Mouse (Mus musculus) lung, postnatal 0 days (tissue): Measurements from ENCODE around the gene Caml. TPM values are rescaled to one million over a fixed set of nuclear protein-coding genes. Genes with fewer than 3 reads are reported as not detected.
"Not testable (repeated sequence)": the region's sequence is repeated elsewhere in the genome, so short reads cannot be mapped to it uniquely, and the experiment has no call there.

Experiments used
- ATAC-seq: fragments of 200-750 bp; cut with Nextera tagmentation; 2 replicates; pipeline ENCODE4 v1.8.0; 2017; ENCODE audit warnings: moderate library complexity
- DNase-seq: peaks from one replicate; pipeline ENCODE4 v3.0.0-alpha.2; 2016; ENCODE audit warnings: low spot score
- H3K27ac ChIP-seq: fragments of 300-500 bp; sonication (generic); 2 replicates; pipeline ENCODE4 v1.5.1; 2014; ENCODE audit warnings: antibody characterized with exemption, mild to moderate bottlenecking, low read length, mixed read lengths
- H3K27me3 ChIP-seq: fragments of 300-500 bp; sonication (generic); replicated peaks from 2 replicates; pipeline ENCODE4 v1.6.1; 2014; ENCODE audit warnings: low read length, mixed read lengths; ENCODE audit not compliant: insufficient read depth
- H3K36me3 ChIP-seq: fragments of 300-500 bp; sonication (generic); 2 replicates; pipeline ENCODE4 v1.6.1; 2014; ENCODE audit warnings: low read length, mixed read lengths; ENCODE audit not compliant: insufficient read depth
- H3K4me1 ChIP-seq: fragments of 300-500 bp; sonication (generic); 2 replicates; pipeline ENCODE4 v1.6.1; 2014; ENCODE audit warnings: antibody characterized with exemption, low read depth, low read length, mixed read lengths; ENCODE audit not compliant: insufficient read depth
- H3K4me2 ChIP-seq: fragments of 300-500 bp; sonication (generic); replicated peaks from 2 replicates; pipeline ENCODE4 v1.6.1; 2014; ENCODE audit warnings: low read depth, mild to moderate bottlenecking, low read length, moderate library complexity, mixed read lengths
- H3K4me3 ChIP-seq: fragments of 300-500 bp; sonication (generic); 2 replicates; pipeline ENCODE4 v1.5.1; 2014; ENCODE audit warnings: low read depth, low read length
- H3K9ac ChIP-seq: fragments of 300-500 bp; sonication (generic); replicated peaks from 2 replicates; pipeline ENCODE4 v1.6.1; 2014; ENCODE audit warnings: low read depth, mild to moderate bottlenecking
- H3K9me3 ChIP-seq: fragments of 300-500 bp; sonication (generic); 2 replicates; pipeline ENCODE4 v1.6.1; 2016; ENCODE audit warnings: low read length, mixed read lengths
- CTCF ChIP-seq: IDR thresholded peaks from 2 replicates; pipeline ENCODE4 v1.5.1; 2016; ENCODE audit warnings: antibody characterized with exemption, mild to moderate bottlenecking
- EP300 ChIP-seq: IDR thresholded peaks from 2 replicates; pipeline ENCODE4 v1.6.1; 2016; ENCODE audit warnings: antibody characterized with exemption, mild to moderate bottlenecking, control low read depth
- WGBS: fragments of 180-500 bp; shearing (Covaris S2); extraction: QIAGEN DNeasy Blood & Tissue Kit; methylation state at CpG from one replicate; pipeline ENCODE4 v1.1.7; 2014; 5-methylcytosine and 5-hydroxymethylcytosine counted together
- polyA plus RNA-seq: library from polyadenylated mRNA; unstranded; fragments of >200 nt; fragmentation: Nextera tagmentation; extraction: Ambion mirVana; gene quantifications from 2 replicates; pipeline ENCODE4 v1.2.1, GENCODE M21; 2015

The Caml gene
- polyA plus RNA-seq, result 47.4 and 50.4 TPM in 2 replicates

DNA sequence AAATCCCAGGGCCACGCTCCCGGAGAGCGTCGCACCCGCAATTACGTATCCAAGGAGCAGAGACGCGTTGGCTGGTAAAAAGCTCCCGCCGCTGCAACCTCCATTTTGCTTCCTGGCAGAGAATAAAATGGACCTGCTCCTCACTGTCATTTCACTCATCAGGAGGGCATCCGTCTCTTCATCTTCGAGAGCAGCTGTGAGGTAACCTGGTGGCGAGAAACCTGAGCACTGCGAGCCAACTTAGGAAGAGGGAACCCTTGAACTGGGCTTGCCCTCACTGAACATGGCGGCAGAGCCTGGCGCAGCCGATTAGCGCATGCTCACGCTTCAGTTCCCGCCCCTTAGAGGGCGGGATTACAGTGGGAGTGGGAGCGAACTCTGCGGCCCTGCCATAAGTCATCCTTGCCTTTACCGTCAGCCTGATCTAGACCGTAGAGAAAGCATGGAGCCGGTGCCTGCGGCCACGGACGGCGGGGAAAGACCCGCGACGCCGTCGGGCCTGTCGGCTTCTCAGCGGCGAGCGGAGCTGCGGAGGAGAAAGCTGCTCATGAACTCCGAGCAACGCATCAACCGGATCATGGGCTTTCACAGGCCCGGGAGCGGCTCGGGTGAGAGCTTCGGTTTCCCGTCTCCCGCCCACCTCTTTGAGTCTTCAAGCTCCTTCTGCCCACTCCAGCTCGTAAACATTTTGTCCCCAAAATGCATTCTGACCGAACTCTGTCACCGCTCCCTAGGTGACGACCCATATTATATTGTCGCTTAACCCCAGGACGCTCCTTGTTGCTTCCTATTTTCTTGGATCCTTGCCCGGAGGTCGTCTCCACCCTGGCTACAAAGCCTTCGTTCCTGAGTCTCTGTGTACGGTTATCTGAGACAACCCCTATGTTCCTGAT lies at the start of gene Caml:
Gene Caml, plus strand, starts transcription at position 357 of the 893 bp plus-strand sequence.
- peak; percentile 25; the same call in 1 of the 2 replicates for TF ChIP-seq CTCF
- peak; percentile 39; the same call in 1 of the 2 replicates for TF ChIP-seq EP300
- Histone ChIP-seq H3K9ac (peak within 1 kb of the TSS; percentile 69), H3K4me3 (peak within 1 kb of the TSS; percentile 84), H3K27ac (peak within 1 kb of the TSS; percentile 76), H3K9me3 (no peaks in the 10 kb centered on the region), H3K4me2 (peak within 1 kb of the TSS; percentile 63), H3K27me3 (no peaks in the 10 kb centered on the region), H3K4me1 (peaks cover 5% of the 10 kb centered on the region; the same call in 1 of the 2 replicates), H3K36me3 (peaks cover 3% of the 10 kb centered on the region; the same call in 1 of the 2 replicates)
- ATAC-seq (peak; percentile 99), DNase-seq (peak; percentile 96)
- 0% methylated on average over 54 of the region's 59 CpGs for WGBS

DNA sequence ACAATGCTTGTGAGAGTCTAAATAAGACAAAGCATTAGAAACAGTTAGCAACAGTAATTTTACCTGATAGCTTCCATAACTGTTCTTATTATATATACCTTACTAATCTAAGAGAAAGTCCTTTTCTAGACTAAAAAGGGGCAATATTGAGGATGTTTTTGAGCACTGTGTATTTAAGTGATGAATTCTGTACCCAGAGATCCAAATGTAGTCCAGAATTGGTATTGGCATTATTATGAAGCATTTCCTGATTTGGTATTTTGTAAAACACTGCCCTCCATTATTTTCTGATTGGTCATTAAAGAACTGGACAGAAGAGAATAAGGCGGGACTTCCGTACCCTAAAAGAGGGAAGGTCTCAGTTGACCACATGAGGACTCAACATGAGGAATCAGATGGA lies 49.4 kb upstream of the Caml start, which contains the start of gene Tmed9:
Gene Tmed9, plus strand, starts transcription at position 301 of the 400 bp plus-strand sequence.
- Histone ChIP-seq H3K9me3 (no peaks in the 10 kb centered on the region), H3K4me2 (no peak within 1 kb of the TSS), H3K27me3 (no peaks in the 10 kb centered on the region), H3K4me3 (no peak within 1 kb of the TSS), H3K36me3 (no peaks in the 10 kb centered on the region), H3K9ac (no peak within 1 kb of the TSS), H3K4me1 (peaks cover 9% of the 10 kb centered on the region; the same call in 1 of the 2 replicates), H3K27ac (no peak within 1 kb of the TSS)
- DNase-seq (no peak), ATAC-seq (no peak)
- no peak for TF ChIP-seq CTCF
- no peak for TF ChIP-seq EP300
- WGBS, result 100% methylated on average over 2 of the region's 2 CpGs

DNA sequence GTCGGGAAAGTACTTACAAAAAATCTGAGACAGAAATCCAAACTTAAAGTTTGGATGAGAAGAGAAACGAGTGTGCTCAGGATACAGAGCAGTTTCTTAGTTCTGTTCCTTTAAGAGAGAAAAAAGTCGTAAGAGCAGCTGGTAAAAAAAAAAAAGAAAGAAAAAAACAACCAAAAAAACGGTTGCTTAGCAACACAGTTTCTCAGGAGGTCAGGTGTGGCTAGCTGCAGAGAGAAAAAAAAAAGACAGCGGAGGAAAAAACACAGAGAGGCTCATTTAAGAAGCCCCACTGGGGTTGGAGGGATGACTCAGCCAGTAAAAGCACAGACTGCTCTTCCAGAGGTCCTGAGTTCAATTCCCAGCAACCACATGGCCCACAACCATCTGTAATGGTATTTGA lies 48.5 kb upstream of the Caml start:
- Histone ChIP-seq H3K4me3 (no peak overlapping the region), H3K36me3 (no peaks in the 10 kb centered on the region), H3K27ac (no peak overlapping the region), H3K27me3 (no peaks in the 10 kb centered on the region), H3K9ac (no peak overlapping the region), H3K4me1 (peaks cover 6% of the 10 kb centered on the region; the same call in 1 of the 2 replicates), H3K9me3 (no peaks in the 10 kb centered on the region), H3K4me2 (no peak overlapping the region)
- 79% methylated on average over 5 of the region's 5 CpGs for WGBS
- no peak for TF ChIP-seq CTCF
- TF ChIP-seq EP300, result no peak
- ATAC-seq (no peak), DNase-seq (no peak)

DNA sequence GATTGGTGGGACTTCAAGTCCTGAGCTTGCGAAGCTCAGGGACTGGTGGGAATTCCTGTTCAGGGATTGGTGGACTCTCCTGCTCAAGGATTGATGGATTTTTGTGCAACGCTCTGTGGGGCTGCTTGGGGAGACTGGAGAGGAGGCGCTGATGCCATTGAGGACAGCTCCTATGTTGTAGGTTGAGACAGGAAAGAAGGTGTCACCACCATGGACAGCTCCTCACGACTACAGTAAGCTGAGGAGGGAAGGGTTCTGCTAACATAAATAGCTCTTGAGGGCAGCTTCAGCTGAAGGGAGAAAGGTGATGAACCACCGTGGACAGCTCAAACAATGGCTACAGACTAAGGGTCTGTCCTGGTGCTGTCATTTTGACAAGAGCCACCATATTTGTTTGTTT lies 46.9 kb upstream of the Caml start:
- 56% methylated on average over 5 of the region's 5 CpGs for WGBS
- Histone ChIP-seq H3K36me3 (no peaks in the 10 kb centered on the region), H3K9ac (no peak overlapping the region), H3K4me3 (no peak overlapping the region), H3K9me3 (no peaks in the 10 kb centered on the region), H3K4me1 (no peaks in the 10 kb centered on the region), H3K27me3 (no peaks in the 10 kb centered on the region), H3K4me2 (no peak overlapping the region), H3K27ac (no peak overlapping the region)
- ATAC-seq, result no peak
- no peak for DNase-seq
- no peak for TF ChIP-seq EP300
- no peak for TF ChIP-seq CTCF

DNA sequence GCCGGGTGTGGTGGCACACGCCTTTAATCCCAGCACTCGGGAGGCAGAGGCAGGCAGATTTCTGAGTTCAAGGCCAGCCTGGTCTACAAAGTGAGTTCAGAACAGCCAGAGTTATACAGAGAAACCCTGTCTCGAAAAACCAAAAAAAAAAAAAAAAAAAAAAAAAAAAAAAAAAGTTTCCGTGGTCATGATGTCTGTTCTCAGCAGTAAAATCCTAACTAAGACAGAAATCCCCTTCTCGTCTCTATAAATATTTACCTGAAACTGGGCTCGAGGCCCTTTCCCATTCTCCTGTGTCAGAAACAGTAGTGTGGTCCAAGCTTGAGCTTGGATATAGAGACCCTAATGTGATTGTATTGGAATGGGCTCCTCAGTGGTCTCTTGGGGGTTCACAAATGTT lies 45.9 kb upstream of the Caml start:
- not testable (repeated sequence) for H3K4me1 ChIP-seq, H3K27ac ChIP-seq, H3K4me3 ChIP-seq, H3K27me3 ChIP-seq, H3K4me2 ChIP-seq, ATAC-seq, DNase-seq, H3K9me3 ChIP-seq, H3K36me3 ChIP-seq, H3K9ac ChIP-seq
- 81% methylated on average over 7 of the region's 7 CpGs for WGBS

DNA sequence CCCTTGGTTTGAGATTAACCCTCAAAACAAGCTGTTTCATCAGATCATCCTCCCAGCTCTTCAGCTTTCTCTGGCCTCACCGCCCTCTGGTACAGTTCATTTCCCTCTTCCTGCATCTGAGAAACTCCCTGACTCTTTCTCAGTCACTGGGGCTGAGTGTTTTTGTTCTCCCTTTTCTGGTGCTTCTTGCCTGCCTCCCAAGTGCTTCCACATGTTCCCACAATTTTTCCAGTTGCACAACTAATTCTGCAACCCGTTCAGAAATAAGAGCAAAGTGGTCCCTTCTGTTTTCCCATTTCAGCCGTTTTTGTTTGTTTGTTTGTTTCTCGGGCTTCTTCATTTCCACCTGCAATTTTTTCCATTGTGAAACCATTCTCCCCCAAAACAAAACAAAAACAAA lies 44.7 kb upstream of the Caml start:
- Histone ChIP-seq H3K27me3 (no peaks in the 10 kb centered on the region), H3K36me3 (no peaks in the 10 kb centered on the region), H3K27ac (no peak overlapping the region), H3K4me1 (no peaks in the 10 kb centered on the region), H3K9me3 (no peaks in the 10 kb centered on the region), H3K9ac (no peak overlapping the region), H3K4me2 (no peak overlapping the region), H3K4me3 (no peak overlapping the region)
- 71% methylated on average over 4 of the region's 4 CpGs for WGBS
- DNase-seq, result no peak
- ATAC-seq, result no peak
- TF ChIP-seq CTCF, result no peak
- no peak for TF ChIP-seq EP300
